Mouse (Mus musculus) left cerebral cortex, postnatal 25 days (tissue): Measurements from ENCODE around the gene Crocc2. TPM values are rescaled to one million over a fixed set of nuclear protein-coding genes. Genes with fewer than 3 reads are reported as not detected.
"Not testable (repeated sequence)": the region's sequence is repeated elsewhere in the genome, so short reads cannot be mapped to it uniquely, and the experiment has no call there.

Experiments used
- DNase-seq, 2 experiments: peaks; one replicate each; pipeline ENCODE4 v3.0.0; 2022; ENCODE audit warnings: low spot score in 2 of 2, mixed read lengths in 1 of 2
- intact Hi-C: fragments of 180-260 bp; cut with DNase I; formaldehyde crosslinking; loops from one replicate; pipeline ENCODE4 v1.15.1; 2025
- total RNA-seq, 2 experiments: library from RNA; stranded (reverse); gene quantifications; 2 replicates each; pipeline ENCODE4 v1.2.3; 2021

Crocc2 gene
- total RNA-seq, 2 experiments from 2014 or later, result 0.07 to 0.09 TPM

DNA sequence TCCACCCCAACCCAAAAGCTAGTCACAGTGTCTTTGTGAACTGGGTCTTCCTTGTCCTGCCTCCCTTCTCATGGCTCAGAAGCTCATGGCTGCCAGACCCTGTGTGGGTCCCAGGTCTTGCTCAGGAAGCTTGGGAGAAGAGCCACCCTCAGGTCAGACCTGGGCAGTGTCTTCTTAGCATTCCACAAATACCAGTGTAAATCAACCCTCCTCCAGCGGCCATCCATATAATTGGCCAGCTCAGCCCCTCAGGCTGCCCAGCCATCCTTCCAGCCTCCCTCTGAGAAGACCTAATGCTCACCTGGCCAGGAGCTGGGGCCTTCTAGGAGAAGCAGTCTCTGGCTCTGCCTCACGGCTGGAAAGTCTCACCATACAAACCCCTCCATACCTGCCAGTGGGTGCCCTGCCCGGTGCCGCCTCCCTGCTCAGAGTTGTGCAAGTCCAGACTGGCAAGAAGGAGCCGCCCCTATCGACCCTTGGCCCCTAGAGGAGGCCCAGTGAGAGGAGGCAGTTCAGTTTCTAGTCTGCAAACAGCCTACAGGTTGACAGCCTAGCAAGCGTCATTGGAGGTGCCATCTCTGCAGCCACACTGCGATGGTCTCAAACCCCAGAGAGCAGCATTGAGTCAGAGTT is 7.9 kb upstream of the Crocc2 start, which contains the start of gene 2310007B03Rik:
2310007B03Rik (minus strand) TSS at position 448 of the 633 bp plus-strand sequence.
- intact Hi-C loops, result no loop called here
- no peak for DNase-seq

GRCm38 (mm10) chr1:93161350-93161749 is 7.2 kb upstream of the Crocc2 start:
- intact Hi-C loops, result no loop called here
- no peak for DNase-seq

DNA sequence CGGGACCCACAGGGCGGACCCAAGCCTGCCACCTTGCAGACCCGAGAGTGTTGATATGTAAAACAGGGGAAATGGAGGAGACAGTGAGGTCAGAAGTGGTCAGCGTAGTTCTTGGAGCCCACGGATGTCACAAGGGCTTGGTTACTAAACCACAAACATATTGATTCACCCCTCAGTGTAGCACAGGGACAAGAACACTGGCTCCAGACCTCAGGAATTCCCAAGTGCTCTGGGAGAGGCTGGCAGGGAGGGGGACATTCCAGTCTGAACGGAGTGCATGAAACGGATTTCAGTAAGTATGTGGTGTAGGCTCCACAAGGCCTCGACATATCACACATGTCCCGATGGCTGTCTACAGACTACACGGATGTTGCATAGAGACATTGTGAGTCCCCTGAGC is 6.6 kb upstream of the Crocc2 start:
- DNase-seq, result no peak
- intact Hi-C loops, result no loop called here

DNA sequence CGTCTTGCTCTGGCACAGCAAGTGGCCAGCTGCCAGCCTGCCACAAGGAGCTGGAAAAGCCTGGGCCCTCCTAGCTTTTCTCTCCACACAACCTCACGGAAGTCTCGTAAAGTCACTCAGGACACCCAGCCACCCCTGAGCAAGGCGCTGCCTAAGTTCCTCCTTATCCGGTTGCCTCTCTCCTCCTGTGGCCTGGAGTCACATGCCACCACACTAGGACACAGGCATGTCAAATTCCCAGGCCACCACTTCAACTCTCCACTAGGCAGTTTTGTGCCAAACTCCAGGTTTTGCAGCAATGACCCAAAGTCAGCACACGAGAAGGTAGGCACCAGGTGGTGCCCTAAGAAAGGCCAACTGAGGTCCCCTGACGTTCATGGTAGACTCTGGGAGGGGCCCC is 5.9 kb upstream of the Crocc2 start:
- intact Hi-C loops, result no loop called here

GRCm38 (mm10) chr1:93165447-93165846 is 3.1 kb upstream of the Crocc2 start:
- DNase-seq, result no peak
- intact Hi-C loops, result no loop called here

More for the DNA sequence above, 5.9 kb upstream of the Crocc2 start:
- DNase-seq, result no peak

DNA sequence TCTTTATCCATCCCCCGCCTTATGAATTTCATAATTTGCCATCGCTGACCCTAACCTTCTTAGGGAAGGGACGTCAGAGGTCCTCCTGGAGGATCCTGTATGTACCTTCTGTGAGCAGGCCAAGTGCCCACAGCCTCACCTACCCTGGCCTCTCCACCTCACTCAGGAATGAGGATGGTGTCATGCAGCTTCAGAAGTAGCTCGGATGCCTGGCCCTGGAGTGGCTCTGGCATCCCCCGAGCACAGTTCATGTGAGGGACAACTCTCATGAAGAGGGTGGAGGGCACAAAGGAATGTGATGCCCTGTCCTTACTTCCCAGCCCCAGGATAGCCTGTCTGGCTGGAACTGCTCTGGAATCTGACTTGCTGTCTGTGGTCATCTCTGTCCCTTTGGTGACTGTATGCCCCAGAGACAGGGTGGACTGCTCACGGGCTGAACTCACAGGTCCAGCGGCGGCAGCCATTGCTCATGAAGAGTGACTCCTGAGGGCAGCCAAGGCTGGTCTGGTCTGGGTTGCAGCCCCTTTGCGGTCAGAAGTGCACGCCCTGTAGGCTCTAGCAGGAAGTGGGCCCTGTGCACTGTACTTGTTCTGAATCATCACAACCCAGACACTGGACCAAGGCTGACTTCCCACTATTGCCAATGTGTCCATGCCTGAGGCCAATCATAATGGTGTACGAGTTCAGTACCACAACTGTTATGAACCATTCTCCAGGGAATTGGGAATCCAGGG is 2.0 kb upstream of the Crocc2 start:
- intact Hi-C loops, result no loop called here

GRCm38 (mm10) chr1:93173665-93174064 is 5.1 kb downstream of the Crocc2 start:
- intact Hi-C loops, result loop anchor here (2.0 to 5.0 kb wide), 3 partner anchors 61 to 334 kb away; partner anchors contain the start of genes Mterf4 and Sned1
- DNase-seq, result peak in 1 of 2 experiments; percentile 39

More for the DNA sequence above, 2.0 kb upstream of the Crocc2 start:
- DNase-seq, result no peak

GRCm38 (mm10) chr1:93174399-93174798 is 5.9 kb downstream of the Crocc2 start:
- intact Hi-C loops, result loop anchor here (2.0 to 5.0 kb wide), 3 partner anchors 60 to 333 kb away; partner anchors contain the start of genes Mterf4 and Sned1
- peak; percentile 77 to 80 for DNase-seq

DNA sequence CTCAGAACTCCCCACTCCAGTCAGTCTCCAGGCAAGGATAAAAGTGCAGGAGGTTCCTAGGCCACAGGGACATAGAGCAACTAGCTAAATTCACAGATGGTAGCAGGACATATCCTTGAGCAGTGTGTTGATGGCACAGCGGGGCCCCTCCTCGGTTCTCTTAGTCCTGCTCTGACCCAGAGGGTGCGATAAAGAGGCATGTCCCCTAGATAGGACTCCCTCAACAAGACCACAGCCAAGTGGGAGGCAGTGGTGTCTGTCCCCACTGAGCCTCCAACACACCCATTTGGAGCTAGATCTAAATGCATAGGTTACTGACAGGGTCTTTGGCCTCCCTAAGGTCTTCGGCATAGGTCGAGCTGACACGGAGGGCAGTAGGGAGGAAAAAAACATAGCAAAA is 7.3 kb downstream of the Crocc2 start:
- no peak for DNase-seq
- intact Hi-C loops, result loop anchor here (2.0 kb wide), 1 partner anchor 59 kb away; the partner anchor contains the start of gene Sned1

DNA sequence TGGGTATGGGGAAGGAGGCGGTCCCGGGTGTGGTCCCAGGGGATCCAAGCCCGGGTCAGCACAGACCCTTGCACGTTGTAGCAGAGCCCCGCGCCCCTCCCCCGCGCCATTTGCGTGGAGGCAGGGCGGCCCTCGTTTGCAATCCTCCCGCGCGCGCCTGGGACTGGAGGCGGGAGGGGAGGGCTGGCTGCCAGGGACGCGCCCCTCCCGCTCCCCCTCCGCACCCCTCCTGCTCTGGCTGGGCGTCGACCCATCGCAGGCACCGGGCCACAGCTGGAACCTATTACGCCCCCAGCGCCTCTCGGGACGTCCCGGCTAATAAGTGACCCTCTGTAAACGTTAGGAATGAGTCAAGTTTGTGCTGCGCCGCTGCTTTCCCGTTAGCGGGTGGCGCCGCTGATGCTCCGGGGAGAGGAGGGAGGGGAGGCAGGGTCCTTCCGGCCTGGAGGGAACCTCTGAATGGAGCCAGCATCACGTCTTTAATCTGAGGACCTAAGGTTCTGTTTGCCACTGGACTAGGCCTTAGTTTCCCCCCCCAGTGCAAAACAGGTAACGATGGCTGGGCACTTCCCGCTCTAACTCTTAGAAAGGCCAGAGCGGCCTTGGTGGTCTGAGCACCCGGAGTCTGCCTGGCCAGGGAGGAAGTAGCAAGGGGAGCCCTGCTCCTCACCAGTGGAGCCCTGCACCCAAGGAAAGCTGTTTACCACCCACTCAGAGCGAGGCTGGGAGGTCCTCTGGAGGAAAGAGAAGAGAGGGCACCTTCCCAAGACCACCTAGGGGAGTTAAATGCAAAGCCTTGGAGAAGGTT is 8.2 kb downstream of the Crocc2 start:
- peak; percentile 30 to 37 for DNase-seq
- intact Hi-C loops, result no loop called here

- intact Hi-C loops, result no loop called here
- DNase-seq, result no peak
These were observed 13.8 kb downstream of the Crocc2 start for GRCm38 (mm10) chr1:93182281-93182680.

- intact Hi-C loops, result no loop called here
- DNase-seq, result peak in 1 of 2 experiments; percentile 45
These were observed 15.7 kb downstream of the Crocc2 start for GRCm38 (mm10) chr1:93184071-93184828.

- DNase-seq, result no peak
- intact Hi-C loops, result no loop called here
These were observed 22.3 kb downstream of the Crocc2 start for GRCm38 (mm10) chr1:93190726-93191305.

- intact Hi-C loops, result no loop called here
- DNase-seq, result no peak
These were observed 26.4 kb downstream of the Crocc2 start for GRCm38 (mm10) chr1:93194961-93195360.

DNA sequence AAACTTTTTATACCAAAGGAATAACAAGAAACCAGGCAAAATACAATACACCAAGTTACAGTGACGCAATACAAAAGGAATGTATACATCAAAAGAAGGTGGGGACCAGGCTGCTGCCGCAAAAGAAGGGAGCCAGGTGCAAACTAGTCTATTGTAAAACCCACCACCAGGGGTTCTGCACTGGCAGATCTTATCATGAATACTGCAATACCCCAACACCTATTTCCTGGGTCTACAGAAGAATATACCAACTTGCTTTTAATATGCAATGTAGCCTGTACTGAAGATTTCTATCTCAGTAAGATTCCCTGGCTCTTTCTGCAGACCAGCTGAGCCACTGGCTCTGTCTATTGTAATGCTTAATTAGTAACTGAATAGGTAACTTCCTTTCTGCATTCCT is 28.9 kb downstream of the Crocc2 start:
- intact Hi-C loops, DNase-seq: not testable (repeated sequence)

DNA sequence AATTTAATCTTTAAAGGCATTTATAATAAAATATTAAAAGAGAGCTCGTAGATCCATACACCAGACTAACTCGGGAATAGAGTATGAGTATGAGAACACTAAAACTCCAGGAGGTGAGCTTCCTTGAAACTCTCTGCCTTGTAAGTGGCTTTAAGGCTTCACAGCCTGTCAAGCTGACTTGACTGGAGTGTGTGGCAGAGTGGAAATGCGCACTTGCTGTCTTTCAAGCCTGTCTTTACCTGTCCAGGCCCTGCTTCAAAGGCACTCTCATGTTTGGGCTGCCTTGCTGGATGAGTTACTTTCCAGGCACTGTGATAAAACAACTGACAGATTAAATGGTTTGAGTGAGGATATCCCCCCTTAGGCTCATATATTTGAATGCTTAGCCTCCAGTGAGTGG is 29.4 kb downstream of the Crocc2 start:
- no peak for DNase-seq
- intact Hi-C loops, result no loop called here

DNA sequence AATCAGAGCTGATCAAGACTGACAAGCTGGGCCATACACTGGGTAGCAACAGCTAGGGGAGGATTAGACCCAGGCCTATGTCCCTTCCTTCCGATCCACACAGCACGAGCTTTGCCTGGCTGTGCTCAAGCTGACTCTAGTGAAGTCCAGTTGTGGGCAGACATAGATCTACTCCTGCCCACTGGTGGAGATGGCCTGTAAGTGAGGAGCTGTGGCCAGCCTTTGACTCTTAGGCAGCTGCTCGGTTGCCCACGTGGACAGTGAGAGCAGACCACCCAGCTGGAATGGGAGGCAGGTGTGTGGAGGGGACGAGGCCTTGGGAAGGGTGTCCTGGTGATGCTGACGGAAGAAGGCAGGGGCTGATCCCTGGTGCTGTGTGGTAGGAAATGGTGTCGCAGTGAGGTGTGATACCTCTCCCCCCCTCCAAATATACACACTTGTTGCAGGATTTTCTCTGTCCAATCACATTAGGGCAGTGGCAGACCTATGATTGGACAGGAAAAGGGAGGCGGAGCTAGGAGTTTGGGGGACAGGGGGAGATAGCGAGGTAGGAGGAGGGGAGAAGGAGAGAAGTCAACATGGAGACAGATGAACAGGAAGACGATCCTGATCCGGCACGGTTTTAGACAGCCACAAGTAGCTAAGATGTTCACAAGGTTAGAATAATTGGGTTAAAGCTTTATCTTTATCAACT is 37.9 kb downstream of the Crocc2 start:
- intact Hi-C loops, result no loop called here
- no peak for DNase-seq

DNA sequence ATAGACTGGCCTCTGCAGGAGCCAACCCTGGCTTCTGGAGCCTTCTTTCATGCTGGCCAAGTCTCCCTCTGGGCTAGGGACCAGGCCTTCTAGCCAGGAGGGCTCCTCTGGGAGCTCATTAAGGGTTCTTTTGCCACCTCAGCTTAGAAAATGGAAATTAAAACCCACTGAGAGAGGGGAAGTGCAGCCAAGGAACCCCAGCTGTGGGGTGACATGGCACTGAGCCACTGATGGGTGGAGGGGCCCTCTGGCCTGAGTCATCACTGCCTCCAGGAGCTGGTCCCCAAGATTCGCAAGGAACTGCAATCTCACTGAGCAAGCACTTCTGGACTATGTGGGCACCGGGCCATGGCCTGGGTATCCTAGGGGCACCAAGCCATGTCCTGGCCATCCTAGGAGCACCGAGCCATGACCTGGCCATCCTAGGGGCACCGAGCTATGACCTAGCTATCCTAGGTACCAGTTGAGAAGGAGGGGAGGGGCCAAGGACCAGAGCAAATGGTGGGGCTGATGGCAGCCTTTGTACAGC is 39.1 kb downstream of the Crocc2 start:
- DNase-seq, result peak in 1 of 2 experiments; percentile 47
- intact Hi-C loops, result no loop called here
